Mouse (Mus musculus) midbrain, embryonic 12.5 days (tissue): ENCODE measurements around the gene Nck2. TPM values are rescaled to one million over a fixed set of nuclear protein-coding genes. Genes with fewer than 3 reads are reported as not detected.
"Not testable (repeated sequence)": the region's sequence is repeated elsewhere in the genome, so short reads cannot be mapped to it uniquely, and the experiment has no call there.

Experiments used
- ATAC-seq: fragments of 200-750 bp; cut with Nextera tagmentation; 2 replicates; pipeline ENCODE4 v1.8.0; 2017; ENCODE audit warnings: low read depth, moderate TSS enrichment, moderate library complexity; ENCODE audit not compliant: low FRiP score
- H3K27ac ChIP-seq: fragments of 300-500 bp; sonication (generic); replicated peaks from 2 replicates; pipeline ENCODE4 v1.5.1; 2016; ENCODE audit warnings: mild to moderate bottlenecking
- H3K27me3 ChIP-seq: fragments of 300-500 bp; sonication (generic); 2 replicates; pipeline ENCODE4 v1.6.1; 2016; ENCODE audit warnings: mild to moderate bottlenecking
- H3K36me3 ChIP-seq: fragments of 300-500 bp; sonication (generic); 2 replicates; pipeline ENCODE4 v1.6.1; 2016
- H3K4me1 ChIP-seq: fragments of 300-500 bp; sonication (generic); 2 replicates; pipeline ENCODE4 v1.6.1; 2016
- H3K4me2 ChIP-seq: fragments of 300-500 bp; sonication (generic); replicated peaks from 2 replicates; pipeline ENCODE4 v1.6.1; 2016; ENCODE audit warnings: mild to moderate bottlenecking, moderate library complexity
- H3K4me3 ChIP-seq: fragments of 300-500 bp; sonication (generic); 2 replicates; pipeline ENCODE4 v1.5.1; 2016; ENCODE audit warnings: mild to moderate bottlenecking
- H3K9ac ChIP-seq: fragments of 300-500 bp; sonication (generic); replicated peaks from 2 replicates; pipeline ENCODE4 v1.6.1; 2016; ENCODE audit warnings: mild to moderate bottlenecking, moderate library complexity
- H3K9me3 ChIP-seq: fragments of 300-500 bp; sonication (generic); 2 replicates; pipeline ENCODE4 v1.6.1; 2016; ENCODE audit warnings: mild to moderate bottlenecking
- WGBS: fragments of 180-500 bp; shearing (Covaris S2); methylation state at CpG from one replicate; pipeline ENCODE4 v1.1.7; 2016; 5-methylcytosine and 5-hydroxymethylcytosine counted together
- polyA plus RNA-seq: library from polyadenylated mRNA; unstranded; fragments of >200 nt; fragmentation: Nextera tagmentation; extraction: Ambion mirVana; gene quantifications from 2 replicates; pipeline ENCODE4 v1.2.1, GENCODE M21; 2016

Gene Nck2
- polyA plus RNA-seq, 1 experiment from 2014 or later: 41.8 TPM

DNA sequence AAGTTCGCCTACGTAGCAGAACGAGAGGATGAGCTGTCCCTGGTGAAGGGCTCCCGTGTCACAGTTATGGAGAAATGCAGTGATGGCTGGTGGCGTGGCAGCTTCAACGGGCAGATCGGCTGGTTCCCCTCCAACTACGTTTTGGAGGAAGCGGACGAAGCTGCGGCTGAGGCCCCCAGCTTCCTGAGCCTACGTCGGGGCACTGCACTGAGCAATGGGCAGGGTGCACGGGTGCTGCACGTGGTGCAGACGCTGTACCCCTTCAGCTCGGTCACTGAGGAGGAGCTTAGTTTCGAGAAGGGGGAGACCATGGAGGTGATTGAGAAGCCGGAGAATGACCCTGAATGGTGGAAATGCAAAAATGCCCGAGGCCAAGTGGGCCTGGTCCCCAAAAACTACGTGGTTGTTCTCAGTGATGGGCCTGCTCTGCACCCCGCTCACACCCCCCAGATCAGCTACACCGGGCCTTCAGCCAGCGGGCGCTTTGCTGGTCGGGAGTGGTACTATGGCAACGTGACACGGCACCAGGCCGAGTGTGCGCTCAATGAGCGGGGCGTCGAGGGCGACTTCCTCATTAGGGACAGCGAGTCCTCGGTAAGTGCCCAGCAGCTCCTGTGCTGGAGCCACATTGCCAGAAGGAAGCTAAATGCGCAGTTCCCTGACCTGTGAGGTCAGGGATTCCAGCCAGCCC, 109.8 kb downstream of the Nck2 start:
- not testable (repeated sequence) for H3K9ac ChIP-seq, H3K4me3 ChIP-seq, H3K27me3 ChIP-seq, H3K9me3 ChIP-seq, H3K27ac ChIP-seq, ATAC-seq, H3K4me2 ChIP-seq
- H3K36me3 ChIP-seq: peaks cover 23% of the 10 kb centered on the region
- peaks cover 15% of the 10 kb centered on the region for H3K4me1 ChIP-seq
- 94% methylated on average over 37 of the region's 37 CpGs for WGBS

DNA sequence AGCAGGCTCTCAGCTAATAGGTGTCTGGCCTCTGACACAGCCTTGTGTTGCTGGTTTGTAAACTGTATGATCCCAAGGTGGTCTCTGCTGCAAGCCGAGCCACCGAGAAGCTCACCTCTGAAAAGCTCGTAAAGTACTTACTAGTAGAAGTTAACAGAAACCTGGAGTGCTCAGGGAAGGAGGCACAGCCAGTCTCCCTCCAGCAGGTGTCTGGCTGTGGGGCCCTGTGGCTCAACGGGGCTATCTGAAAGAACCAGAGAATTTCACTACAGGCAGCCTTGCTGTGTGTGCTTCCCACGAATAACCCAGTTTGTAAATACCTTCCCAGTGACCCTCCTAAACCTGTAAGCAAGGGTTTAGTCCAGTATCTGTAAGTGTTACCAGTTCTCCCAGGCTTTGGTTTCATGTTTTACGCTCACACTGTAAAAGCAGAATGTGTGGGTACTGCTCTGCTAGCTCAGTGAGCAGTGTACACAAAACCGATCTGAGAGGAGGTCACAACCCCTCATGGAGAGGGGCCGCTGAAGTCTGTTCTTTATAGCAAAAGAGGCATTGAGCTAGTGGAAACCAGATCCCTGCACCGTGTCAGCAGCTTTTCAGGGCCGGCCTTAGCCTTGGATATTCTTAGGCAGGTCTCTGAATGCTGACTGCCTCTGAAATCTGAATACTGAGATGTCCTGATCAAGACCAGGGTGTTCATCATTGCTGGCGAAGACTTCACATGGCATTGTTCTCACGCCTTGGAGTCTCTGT, 111.0 kb downstream of the Nck2 start:
- no peak overlapping the region for H3K4me3 ChIP-seq
- no peak for ATAC-seq
- no peaks in the 10 kb centered on the region for H3K27me3 ChIP-seq
- H3K9ac ChIP-seq: no peak overlapping the region
- peak overlapping the region; percentile 8; the same call in 1 of the 2 replicates for H3K27ac ChIP-seq
- H3K36me3 ChIP-seq: peaks cover 23% of the 10 kb centered on the region
- no peaks in the 10 kb centered on the region for H3K9me3 ChIP-seq
- WGBS: 60% methylated on average over 12 of the region's 12 CpGs
- no peak overlapping the region for H3K4me2 ChIP-seq
- H3K4me1 ChIP-seq: peaks cover 15% of the 10 kb centered on the region

DNA sequence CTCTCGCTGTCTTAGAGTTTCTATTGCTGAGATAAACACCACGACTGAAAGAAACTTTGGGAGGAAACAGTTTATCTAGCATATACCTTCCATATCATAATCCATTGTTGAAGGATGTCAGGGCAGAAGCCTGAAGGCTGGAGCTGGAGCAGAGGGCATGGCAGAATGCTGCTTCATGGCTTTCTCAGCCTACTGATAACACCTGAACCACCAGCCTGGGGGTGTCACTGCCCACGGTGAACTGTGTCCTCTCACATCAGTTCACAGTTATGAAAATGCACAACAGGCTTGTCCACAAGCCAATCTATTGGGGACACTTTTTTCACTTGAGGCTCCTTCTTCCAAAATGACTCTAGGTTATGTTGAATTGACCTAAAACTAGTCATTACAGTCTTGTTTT, 114.0 kb downstream of the Nck2 start:
- WGBS: 89% methylated on average over 3 of the region's 3 CpGs
- no peak overlapping the region for H3K27ac ChIP-seq
- no peak overlapping the region for H3K4me3 ChIP-seq
- no peak for ATAC-seq
- no peak overlapping the region for H3K4me2 ChIP-seq
- no peaks in the 10 kb centered on the region for H3K9me3 ChIP-seq
- no peak overlapping the region for H3K9ac ChIP-seq
- no peaks in the 10 kb centered on the region for H3K27me3 ChIP-seq
- peaks cover 23% of the 10 kb centered on the region for H3K36me3 ChIP-seq
- peaks cover 15% of the 10 kb centered on the region for H3K4me1 ChIP-seq

DNA sequence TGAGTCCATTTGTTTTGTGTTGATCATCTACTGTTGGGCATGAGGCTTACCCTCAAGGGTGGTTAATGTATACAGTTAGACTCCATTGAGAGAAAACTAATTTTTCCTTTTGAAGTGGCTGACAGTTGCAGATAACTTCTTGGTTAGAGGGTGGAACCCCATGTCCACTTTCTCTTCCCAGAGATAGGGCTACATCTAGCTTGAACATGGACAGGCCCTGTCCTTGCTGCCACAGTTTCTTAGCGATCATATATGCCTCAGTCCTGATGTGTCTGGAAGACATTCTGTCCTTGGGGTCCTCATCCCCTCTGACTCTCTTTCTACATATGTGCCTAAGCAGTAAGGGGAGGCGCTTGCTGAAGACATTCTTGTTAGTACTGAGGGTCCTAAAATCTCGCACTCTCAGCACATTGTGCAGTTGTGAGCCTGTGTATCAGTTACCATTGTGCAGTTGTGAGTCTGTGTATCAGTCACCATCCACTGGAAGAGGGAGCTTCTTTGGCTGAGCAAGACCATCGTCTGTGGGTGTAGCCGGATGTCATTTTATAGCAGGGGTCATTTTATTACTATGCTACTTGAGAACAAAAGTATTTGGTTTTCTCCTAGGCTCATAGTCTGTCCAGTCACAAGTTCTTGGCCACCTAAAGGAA, 114.8 kb downstream of the Nck2 start:
- H3K4me2 ChIP-seq: no peak overlapping the region
- no peak for ATAC-seq
- H3K4me3 ChIP-seq: no peak overlapping the region
- WGBS: 94% methylated on average over 5 of the region's 5 CpGs
- no peaks in the 10 kb centered on the region for H3K27me3 ChIP-seq
- peaks cover 15% of the 10 kb centered on the region for H3K36me3 ChIP-seq
- H3K9ac ChIP-seq: no peak overlapping the region
- no peak overlapping the region for H3K27ac ChIP-seq
- H3K9me3 ChIP-seq: no peaks in the 10 kb centered on the region
- peaks cover 15% of the 10 kb centered on the region for H3K4me1 ChIP-seq

DNA sequence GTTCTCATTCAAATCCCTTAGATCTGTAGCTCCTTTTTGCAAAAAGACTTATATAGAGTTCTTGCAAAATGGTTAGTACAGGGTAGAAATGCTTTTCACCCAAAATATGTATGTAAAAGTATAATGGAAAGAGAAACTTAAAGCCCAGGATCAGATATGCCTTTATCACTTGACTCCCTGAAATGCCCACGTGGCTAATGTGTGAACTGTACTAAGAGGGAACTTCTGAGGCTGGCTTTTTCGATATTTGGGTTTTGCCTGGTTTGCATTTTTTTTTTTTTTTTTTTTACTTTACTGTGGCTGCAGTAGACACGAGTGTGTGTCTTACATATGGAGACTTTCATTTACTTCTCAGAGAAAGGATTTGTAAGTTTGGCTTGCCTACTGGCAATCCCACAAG, 116.7 kb downstream of the Nck2 start:
- no peak overlapping the region for H3K27ac ChIP-seq
- no peak overlapping the region for H3K4me2 ChIP-seq
- no peak overlapping the region for H3K9ac ChIP-seq
- H3K36me3 ChIP-seq: 0 out of 2 replicates have a peak, but pooled peaks cover 4% of the 10 kb centered on the region
- H3K9me3 ChIP-seq: no peaks in the 10 kb centered on the region
- no peak overlapping the region for H3K4me3 ChIP-seq
- 89% methylated on average over 3 of the region's 3 CpGs for WGBS
- H3K4me1 ChIP-seq: peaks cover 2% of the 10 kb centered on the region; the same call in 1 of the 2 replicates
- no peak for ATAC-seq
- H3K27me3 ChIP-seq: no peaks in the 10 kb centered on the region

DNA sequence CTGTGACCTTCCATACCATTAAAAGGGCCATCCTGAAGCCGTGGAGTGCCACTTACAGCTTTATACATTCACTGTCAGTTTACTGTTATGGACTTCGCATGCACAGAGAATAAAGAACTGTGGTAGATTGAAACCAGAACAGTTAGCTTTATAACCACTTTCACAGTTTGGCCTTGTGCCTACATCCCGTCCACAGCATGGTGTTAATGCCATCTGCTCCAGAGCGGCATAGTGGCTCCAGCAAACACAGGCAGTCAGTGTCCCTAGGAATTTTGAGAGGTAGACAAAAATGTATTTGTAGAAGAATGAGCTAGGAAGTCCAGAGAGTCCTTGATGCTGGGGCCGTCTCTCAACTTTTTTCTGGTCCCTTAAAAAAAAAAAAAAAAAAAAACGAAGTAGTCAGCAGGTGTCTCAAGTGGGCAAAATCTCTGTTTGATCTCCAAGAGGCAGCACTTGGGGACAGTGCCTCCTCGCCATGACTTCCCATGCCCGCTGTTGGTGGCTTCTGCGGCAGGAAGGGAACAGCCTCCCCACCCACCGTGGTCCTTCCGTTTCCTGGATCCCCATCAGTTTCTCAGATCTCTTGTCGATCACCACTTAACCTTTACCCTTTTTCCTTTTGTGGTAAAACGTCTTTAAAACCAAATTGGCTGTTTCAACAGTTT, 117.8 kb downstream of the Nck2 start:
- no peaks in the 10 kb centered on the region for H3K27me3 ChIP-seq
- no peak overlapping the region for H3K9ac ChIP-seq
- no peak overlapping the region for H3K27ac ChIP-seq
- no peak overlapping the region for H3K4me3 ChIP-seq
- H3K4me2 ChIP-seq: no peak overlapping the region
- 87% methylated on average over 13 of the region's 13 CpGs for WGBS
- no peaks in the 10 kb centered on the region for H3K4me1 ChIP-seq
- H3K36me3 ChIP-seq: no peaks in the 10 kb centered on the region
- no peaks in the 10 kb centered on the region for H3K9me3 ChIP-seq
- ATAC-seq: no peak

DNA sequence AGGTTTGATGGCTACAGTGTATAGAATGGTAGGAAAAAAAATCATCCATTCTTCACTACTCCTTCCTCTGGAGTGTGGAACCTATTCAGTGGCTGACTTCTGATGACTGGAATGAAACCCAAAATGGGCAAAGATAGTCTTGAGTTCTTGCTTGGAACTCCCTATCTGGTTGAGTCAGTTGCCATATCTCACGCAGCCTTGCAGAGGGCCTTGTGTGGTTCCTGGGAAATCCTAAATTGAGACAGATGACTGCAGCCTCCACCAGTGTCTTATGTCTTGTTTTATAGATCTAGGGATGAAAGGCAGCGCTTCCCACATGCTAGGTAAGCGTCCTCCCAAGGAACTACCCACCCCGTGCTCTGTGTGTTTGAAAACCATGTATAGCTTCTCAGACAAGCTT, 120.9 kb downstream of the Nck2 start:
- H3K27me3 ChIP-seq: no peaks in the 10 kb centered on the region
- H3K27ac ChIP-seq: no peak overlapping the region
- H3K4me3 ChIP-seq: no peak overlapping the region
- 98% methylated on average over 4 of the region's 4 CpGs for whole genome bisulfite sequencing
- 0 out of 2 replicates have a peak, but pooled peaks cover 5% of the 10 kb centered on the region for H3K36me3 ChIP-seq
- H3K9me3 ChIP-seq: no peaks in the 10 kb centered on the region
- no peak for ATAC-seq
- no peak overlapping the region for H3K4me2 ChIP-seq
- no peaks in the 10 kb centered on the region for H3K4me1 ChIP-seq
- no peak overlapping the region for H3K9ac ChIP-seq

DNA sequence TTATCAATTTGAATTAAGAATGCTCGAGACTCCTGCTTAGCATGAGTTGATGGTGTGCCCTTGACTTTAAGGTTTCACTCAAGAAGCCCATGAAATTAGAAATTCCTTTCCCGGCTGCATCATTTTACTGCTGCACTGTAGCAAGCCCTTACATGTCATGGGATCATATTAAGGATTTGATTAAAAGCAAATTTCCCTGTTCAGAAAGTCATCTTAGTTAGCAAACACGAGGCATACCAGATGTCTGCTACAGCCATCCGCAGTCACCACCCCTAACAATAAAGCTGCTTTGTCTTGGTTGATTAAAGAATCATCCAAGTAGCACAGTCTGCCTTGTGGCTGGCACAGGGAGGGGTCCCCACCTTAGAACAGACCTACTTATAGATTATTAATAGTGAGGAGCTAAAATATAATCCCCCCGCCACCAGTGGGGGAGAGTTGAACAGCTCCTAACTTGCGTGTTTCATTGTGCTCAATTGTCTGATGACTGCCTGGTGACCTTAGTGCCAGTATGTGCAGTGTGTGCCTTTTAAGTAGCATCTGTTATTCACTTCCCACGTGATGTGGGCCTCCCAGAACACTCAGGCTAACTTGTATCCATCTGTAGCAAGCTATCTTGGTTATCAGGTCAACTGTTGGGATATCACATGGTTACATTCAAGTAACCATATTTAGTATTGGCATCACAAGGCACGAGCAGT, 122.4 kb downstream of the Nck2 start:
- Histone ChIP-seq H3K4me3 (no peak overlapping the region), H3K27ac (no peak overlapping the region), H3K9me3 (no peaks in the 10 kb centered on the region), H3K36me3 (peaks cover 15% of the 10 kb centered on the region), H3K9ac (no peak overlapping the region), H3K4me2 (no peak overlapping the region), H3K4me1 (no peaks in the 10 kb centered on the region), H3K27me3 (no peaks in the 10 kb centered on the region)
- no peak for ATAC-seq
- 80% methylated on average over 8 of the region's 8 CpGs for WGBS

DNA sequence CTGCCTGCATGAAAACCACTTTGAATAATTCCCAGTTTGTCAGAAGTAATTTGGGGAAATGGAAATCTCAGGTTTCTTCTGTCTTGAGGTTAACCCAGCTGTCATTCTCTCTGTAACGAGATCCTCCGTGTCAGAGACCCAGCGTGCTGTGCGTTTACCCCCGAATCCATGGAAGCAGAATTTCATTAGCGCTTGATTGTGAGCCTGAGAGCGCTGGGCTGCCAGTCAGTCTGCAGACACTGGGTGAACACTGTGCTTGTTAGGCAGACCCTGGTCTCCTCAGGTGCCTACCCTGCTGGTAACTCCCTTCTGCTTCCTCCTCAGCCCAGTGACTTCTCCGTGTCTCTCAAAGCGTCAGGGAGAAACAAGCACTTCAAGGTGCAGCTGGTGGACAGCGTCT, 124.4 kb downstream of the Nck2 start:
- Histone ChIP-seq H3K9me3 (no peaks in the 10 kb centered on the region), H3K27me3 (no peaks in the 10 kb centered on the region), H3K4me1 (no peaks in the 10 kb centered on the region), H3K4me2 (no peak overlapping the region), H3K9ac (no peak overlapping the region), H3K36me3 (peaks cover 15% of the 10 kb centered on the region), H3K27ac (no peak overlapping the region), H3K4me3 (no peak overlapping the region)
- 75% methylated on average over 10 of the region's 10 CpGs for WGBS
- no peak for ATAC-seq

DNA sequence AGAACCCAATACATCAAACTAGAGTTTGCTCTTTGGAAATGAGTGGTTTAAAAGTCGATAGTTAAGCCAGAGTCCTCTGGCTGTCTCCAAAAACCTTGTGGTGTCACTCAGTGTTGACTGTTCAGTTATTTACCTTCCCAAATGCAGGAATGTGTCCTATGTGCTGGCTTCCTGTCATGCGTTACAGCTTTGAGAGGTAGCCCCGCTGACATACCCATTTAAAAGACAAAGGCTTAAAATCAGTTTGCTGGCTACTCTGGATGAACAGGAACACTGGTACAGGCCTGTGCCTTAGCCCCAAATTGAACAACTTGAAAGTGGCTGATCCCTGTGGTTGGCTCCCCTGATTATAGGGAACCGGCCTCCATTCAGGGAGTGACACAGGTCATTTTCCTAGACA, 126.7 kb downstream of the Nck2 start:
- H3K27me3 ChIP-seq: no peaks in the 10 kb centered on the region
- peaks cover 15% of the 10 kb centered on the region for H3K36me3 ChIP-seq
- H3K9ac ChIP-seq: no peak overlapping the region
- no peak for ATAC-seq
- H3K4me1 ChIP-seq: no peaks in the 10 kb centered on the region
- no peak overlapping the region for H3K4me2 ChIP-seq
- WGBS: 94% methylated on average over 4 of the region's 4 CpGs
- no peak overlapping the region for H3K4me3 ChIP-seq
- H3K9me3 ChIP-seq: no peaks in the 10 kb centered on the region
- no peak overlapping the region for H3K27ac ChIP-seq

DNA sequence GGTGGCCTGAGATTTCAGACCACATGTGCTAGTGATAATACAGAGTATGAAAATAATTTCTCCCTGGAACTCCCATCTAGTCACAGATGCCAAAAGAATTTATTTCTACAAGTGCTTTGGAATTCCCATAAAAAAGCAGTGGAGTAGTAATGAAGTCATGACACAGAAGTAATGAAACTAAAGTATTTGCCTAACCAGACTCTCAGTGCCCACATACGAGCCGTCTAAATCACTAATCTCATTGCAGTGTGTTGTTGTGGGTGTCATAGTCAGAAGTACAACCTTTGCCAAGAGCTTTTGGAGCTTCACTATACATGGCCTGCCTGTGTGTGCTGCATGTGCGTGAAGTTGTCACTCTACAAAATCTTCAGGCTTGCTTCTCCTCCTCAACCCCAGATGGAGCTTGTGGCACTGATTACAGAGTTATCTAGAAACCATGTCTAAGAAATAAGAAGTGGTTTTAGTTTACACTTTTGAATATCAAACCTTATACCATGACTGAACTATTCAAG, 130.5 kb downstream of the Nck2 start:
- H3K9ac ChIP-seq: no peak overlapping the region
- no peaks in the 10 kb centered on the region for H3K9me3 ChIP-seq
- H3K4me3 ChIP-seq: no peak overlapping the region
- no peak overlapping the region for H3K27ac ChIP-seq
- peaks cover 10% of the 10 kb centered on the region for H3K36me3 ChIP-seq
- H3K27me3 ChIP-seq: no peaks in the 10 kb centered on the region
- 86% methylated on average over 3 of the region's 3 CpGs for WGBS
- ATAC-seq: no peak
- no peaks in the 10 kb centered on the region for H3K4me1 ChIP-seq
- no peak overlapping the region for H3K4me2 ChIP-seq
